Mouse (Mus musculus) adrenal gland, postnatal 4 days (tissue): Measurements from ENCODE around the gene Txndc16. TPM values are rescaled to one million over a fixed set of nuclear protein-coding genes. Genes with fewer than 3 reads are reported as not detected.

Source experiments
- DNase-seq, 2 experiments: peaks; one replicate each; pipeline ENCODE4 v3.0.0; 2021 to 2022; ENCODE audit warnings: low spot score in 2 of 2, mixed read lengths in 2 of 2
- long read RNA-seq, 2 experiments: library from polyadenylated mRNA; stranded (forward); transcript quantifications; one replicate each; pipeline ENCODE4 v2.0.0; 2021
- total RNA-seq, 2 experiments: library from RNA; stranded (reverse); gene quantifications; 2 replicates each; pipeline ENCODE4 v1.2.3; 2021

The Txndc16 gene
- 10 to 100 TPM; 32.7 to 36.7 TPM for total RNA-seq
- long read RNA-seq, experiment 1, full-length matches to known transcripts = 7 of 11 reads
- long read RNA-seq, experiment 1, partial matches to known transcripts = 0 of 11 reads
- long read RNA-seq, experiment 1, other reads (novel, unspliced or antisense) = 4 of 11 reads
- long read RNA-seq, experiment 2, full-length matches to known transcripts = 9 of 24 reads
- long read RNA-seq, experiment 2, partial matches to known transcripts = 3 of 24 reads
- long read RNA-seq, experiment 2, other reads (novel, unspliced or antisense) = 12 of 24 reads

DNA sequence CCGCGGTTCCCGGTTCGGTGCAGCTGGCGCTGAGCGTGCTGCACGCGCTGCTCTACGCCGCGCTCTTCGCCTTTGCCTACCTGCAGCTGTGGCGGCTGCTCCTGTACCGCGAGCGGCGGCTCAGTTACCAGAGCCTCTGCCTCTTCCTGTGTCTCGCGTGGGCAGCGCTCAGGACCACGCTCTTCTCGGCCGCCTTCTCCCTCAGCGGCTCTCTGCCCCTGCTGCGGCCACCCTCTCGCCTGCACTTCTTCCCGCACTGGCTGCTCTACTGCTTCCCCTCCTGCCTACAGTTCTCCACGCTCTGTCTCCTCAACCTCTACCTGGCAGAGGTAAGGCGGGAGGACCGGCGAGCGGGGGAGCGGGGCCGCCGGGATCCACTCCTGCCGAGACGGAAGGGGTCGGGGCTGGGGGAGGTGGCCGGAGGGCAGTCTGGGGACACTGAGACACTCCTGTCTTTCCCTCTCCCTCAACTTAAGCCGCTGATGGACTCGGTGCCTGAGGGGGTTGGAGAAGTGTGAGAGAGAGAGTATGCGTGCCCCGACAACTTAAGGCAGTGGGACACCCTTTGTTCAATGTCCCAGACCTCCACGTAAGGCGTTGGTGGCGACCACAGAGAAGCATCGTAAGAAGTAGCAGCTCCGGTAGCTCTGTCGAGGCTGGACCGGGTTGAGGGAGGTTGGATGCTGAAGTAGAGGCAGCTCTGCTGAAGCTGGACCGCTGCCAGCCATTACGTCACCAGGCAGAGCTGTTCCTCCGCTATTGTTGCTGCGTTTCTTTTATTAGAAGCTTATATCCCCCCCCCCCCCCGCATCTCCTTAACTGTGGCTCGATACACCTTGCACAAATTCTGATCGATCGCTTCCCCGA lies at the start of gene Txndc16:
Gene Txndc16 (minus strand): TSS at position 239 of the 867 bp plus-strand sequence.
- DNase-seq = peak; percentile 26 to 36

DNA sequence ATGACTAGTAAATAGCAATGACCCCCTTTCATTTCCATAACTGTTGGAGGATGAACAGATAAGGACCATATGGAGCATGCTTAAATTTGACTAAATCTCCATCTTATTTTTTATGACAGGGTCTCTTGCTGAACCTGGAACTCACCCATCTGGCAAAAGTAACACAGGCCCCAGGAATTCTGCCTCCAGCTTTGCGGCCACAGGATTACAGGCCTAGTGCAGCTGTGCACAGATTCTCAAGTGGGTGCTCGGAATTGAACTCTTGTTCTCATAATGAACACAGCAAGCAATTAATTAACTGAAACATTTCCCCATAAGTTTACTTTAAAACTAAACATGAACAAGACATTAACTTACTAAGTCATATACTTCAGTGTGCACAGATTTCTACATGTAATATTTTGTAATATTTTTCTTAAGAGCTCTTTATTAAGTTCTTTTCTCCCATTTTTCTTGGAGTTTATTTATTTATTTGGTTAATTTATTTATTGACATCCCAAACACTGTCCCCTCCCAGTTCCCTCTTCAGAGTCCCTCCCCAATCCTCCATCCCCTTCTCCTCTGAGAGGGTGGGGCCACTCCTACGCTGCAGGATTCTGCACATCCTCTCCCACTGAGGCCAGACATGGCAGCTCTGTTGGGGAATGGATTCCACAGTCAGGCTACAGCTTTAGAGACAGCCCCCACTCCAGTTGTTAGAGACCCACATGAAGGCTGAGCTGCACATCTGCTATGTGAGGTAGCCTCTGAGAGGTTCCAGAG lies 43.9 kb upstream of the Txndc16 start:
- no peak for DNase-seq

DNA sequence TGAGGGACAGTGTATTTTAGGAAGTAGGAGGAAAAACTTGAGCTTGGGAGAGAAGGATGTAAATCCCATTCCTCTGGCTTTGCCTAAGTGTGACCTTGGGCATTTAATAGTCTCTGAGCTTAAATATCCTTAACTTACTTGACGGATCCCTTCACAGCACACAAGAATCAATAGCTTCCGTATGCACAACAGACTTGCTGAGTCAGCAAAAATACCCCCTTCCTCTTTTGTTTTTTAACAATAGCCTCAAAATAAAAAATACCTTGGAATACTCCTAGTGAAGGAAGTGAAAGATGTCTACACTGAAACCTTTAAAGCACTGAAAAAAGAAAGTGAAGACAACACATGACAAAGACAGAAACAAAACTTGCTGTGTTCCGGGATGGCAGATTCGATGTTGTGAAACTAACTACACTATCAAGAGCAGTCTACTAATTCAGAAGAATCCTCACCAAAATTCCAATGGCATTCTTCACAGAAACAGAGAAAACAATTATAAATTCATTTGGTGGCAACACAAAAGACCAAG lies 31.5 kb upstream of the Txndc16 start:
- DNase-seq = no peak

DNA sequence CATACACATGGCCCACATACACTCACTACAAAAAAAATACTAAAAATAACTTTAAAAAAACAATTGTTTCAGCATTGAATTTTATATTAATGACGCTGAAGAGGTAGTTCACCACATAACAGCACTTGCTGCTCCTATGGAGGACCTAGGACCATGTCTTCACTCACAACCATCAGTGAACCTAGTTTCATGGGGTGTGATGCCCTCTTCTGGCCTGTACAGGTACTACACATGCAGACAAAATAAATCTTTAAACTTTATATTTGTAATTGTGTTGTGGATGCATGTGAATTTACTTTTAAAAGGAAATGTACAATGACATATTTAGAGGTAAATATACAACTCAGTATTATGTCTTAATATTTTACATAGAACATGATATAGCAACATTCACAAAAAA lies 21.5 kb upstream of the Txndc16 start:
- DNase-seq = no peak

DNA sequence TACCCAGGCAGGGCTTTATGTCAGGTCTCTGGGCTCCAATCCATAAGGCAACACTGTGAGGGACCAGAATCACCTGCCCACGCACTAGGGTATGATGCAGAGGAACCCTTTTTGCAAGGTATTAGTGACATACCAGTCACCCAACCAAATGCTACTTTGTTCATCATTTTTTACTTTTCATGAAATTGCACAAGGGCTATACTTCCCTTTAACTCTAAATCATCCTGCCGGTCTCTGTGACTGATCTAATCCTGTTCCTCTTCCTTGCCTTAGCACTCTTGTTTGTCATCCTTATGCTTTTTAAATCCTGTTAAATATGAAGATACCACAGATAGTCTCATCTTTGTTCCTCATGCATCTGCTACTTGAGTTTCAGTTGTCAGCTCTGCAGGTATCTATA lies 18.9 kb upstream of the Txndc16 start:
- no peak for DNase-seq

DNA sequence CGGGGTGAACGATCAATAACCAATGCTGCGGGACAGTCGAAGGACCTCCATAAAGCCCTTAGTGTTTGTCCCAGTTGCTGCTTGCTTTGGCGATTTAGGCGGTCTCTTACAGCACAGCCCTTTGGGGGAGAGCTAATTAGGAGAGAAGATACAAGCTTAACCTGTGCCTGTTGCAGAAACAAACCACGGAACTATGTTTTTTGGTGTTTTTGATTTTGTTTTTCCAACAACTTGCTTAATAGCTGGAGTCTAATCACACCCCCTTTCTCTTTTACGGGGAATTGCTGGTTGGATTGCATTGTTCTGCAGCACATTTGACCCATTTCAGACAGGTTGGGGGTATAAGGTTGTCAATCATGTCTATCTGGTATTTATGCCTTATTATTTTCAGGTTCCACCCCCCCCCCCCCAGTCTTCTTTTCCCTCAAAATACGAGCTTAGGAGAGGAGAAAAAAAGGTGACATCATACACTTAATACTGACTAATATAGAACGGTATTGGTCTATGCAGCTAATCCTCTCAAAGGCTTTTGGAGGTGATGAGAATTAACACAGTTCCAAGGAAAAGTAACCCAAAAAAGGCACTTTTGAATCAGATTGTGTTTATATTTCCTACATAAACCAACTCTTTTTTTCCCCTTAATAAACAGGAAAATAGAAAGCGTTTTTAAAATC lies 966 bp upstream of the Txndc16 start:
- no peak for DNase-seq

DNA sequence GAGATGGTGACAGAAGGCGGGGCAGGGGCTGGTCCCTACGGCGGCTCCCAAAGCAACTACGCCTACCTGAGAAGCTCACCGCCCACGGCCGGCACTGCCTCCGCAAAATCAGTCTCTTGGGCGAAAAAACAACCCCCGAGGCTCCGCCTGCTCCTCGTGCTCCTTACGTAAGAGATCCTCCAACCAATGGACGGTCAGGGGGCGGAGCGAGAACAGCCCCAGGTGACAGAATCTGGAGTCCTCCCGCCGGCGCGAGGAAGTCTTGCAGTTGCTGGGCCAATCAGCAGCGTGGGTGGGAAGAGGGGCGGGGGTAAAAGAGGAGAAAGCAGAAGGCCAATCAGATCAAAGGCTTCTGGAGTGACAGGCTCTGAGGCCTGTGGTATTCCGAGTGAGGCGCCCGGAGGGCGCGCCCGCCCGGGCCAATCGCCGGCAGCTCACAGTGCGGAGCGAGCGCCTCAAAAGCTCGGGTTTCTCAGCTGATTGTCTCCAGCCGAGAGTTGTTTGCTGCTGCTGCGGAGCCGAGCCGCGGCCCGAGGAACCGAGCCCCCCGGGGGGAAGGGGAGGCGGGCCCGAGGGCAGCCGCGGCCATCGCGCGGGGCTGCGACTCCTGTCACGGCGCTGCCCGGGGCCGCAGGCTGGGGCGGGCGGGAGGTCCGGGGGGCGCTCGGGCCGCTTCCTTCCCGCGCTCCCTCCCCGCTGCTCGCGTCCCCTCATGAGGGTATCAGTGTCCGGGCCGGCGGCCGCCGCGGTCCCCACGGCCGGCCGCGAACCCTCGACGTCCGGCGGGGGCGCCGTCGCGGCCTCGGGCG lies 643 bp downstream of the Txndc16 start, which contains the start of gene Gpr137c:
Gene Gpr137c (plus strand): TSS at position 437 of the 809 bp plus-strand sequence.
- DNase-seq = peak; percentile 83 to 96

DNA sequence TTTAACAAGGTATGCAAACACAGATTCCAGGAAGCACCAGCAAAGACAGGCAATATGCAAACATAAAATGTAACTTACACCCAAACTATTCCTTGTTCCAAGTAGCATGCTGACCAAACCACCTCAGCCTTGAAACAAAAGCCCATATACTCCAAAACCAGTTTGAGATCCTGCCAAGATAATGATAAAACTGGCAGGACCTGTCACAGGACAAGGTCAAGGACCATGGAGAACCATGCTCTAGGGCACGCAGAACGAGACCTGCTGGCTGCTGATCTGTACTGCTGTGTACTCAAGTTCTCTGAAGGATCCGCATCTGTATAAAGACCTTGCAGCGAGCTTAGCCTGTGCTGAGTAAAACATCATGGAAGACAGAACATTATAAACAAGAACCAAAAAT lies 2.4 kb downstream of the Txndc16 start:
- DNase-seq = no peak

DNA sequence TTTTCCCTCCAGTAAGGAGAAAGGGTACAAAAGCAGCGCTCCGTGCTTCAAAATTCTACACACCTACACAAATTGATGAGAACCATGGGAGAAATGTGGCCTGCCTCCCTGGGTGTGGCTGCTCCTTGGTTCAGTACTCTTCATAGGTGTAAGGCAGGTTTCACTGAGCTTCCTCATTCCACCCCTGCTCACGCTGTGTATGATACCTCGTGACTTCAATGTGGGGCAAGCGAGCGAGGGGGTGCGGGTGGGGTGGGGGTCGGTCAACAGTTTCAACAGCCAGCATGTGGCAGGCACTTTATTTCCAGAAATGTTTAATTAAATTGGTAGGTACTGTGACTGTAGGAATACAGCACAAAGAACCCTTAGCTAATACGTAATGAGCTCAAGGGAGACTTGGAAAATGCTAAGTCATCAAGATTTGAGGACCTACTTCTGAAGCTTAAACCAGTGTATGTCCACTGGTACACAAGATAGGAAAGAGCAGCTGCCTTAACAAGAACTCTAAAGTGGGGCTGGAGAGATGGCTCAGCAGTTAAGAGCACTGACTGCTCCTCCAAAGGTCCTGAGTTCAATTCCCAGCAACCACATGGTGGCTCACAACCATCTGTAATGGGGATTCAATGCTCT lies 3.3 kb downstream of the Txndc16 start:
- DNase-seq = no peak

DNA sequence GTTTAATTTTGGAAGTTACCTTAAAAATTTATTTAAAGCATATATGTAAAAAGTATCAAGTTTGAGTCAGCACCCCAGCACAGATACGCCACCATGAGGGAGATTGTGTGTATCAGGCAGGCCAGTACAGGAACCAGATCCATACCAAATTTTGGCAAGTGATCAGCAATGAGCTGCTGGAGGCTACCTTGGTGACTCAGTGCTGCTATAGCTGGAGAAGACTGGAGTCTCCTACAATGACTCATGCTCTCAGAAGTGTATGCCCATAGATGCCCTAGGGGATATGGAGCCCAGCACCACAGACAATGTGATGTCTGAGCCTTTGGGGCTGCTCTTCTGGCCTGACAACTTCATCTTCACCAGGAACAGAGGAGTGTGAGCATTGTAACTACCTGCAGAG lies 8.7 kb downstream of the Txndc16 start:
- DNase-seq = no peak

DNA sequence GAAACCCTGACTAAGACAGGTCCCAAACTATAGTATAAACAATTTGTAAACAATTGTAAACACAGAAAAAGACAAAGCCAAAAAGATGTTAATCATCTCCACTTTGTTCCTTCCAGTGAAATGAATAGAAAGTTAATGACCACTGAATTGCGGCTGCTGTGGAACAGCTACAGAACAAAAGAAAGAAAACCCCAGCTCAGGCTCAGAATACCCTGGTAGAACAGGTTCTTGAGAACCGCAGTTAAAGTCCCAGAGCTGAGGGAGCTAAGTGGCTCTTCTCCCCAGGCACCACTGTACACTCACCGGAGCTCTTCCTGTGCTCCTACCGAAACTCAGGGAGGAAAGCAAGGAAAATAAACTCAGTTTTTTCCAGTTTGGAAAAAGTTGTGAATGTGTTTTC lies 9.4 kb downstream of the Txndc16 start:
- no peak for DNase-seq

DNA sequence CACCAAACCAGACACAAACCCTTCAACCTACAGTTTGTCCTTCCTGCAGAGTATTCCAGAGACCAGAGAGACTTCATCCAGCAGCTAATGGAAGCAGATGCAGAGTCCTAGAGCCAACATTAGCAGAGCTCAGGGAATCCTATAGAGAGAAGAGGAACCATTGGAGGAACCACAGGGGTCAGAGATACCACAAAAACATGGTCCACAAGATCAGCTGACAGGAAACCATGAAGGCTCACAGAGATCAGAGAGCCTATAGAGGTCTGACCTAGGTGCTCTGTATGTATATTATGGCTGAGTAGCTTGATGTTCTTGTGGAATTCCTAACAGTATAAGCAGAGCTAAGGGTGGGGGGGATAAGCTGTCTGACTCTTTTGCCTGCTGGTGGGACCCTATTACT lies 19.5 kb downstream of the Txndc16 start:
- DNase-seq = no peak

DNA sequence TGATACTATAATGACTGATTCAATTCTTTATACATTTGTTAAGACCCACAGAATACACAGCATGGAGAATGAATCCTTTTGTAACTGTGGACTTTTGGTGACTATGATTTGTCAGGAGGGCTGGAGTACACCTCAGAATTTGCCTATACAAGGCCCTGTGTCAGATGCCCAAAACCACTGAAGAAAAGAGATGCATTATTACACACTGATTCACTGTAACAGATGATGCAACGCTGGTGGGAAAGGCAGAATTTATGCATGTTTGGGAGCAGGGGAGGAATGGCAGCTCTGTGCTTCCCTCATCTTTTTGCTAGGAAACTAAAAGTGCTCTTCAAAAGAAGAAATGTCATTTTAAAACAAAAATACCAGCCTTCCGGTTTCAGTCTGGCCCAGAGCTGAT lies 29.1 kb downstream of the Txndc16 start:
- DNase-seq = no peak

DNA sequence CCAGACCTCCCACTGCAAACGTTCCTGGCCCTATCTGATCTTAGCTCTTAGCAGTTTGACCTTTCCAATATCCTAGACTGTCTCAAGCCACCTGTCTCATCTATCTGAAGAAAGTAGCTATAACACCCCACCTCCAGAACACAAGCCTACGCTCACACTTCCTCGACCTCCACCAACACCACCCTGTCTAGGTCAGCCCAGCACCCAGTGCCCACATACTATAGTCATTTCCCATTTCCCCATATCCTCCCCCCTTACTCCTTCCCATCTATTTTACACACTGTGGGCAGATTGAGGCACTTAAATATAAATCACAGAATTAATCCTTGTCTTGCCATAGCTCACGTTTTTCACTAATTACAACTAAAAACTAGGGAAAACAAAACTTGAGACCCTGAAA lies 38.5 kb downstream of the Txndc16 start:
- no peak for DNase-seq

DNA sequence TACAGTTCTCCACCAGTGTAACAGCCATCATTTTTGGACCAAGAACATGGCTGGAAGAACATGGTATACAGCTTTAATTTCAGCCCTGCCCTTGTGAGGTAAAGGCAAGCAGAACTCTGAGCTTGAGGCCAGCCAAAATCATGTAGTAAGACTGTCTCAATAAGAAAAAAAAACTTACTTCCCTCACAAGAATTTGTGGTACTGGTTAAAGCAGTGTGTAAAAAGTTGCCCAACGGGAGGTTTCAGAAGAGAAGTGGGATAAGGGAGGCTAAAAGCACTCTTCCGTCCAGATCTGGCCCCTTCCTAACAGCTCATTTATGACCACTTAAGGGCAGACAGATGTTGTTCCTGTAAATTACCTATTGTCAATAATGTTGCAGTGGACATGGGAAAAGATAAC lies 40.5 kb downstream of the Txndc16 start:
- no peak for DNase-seq

DNA sequence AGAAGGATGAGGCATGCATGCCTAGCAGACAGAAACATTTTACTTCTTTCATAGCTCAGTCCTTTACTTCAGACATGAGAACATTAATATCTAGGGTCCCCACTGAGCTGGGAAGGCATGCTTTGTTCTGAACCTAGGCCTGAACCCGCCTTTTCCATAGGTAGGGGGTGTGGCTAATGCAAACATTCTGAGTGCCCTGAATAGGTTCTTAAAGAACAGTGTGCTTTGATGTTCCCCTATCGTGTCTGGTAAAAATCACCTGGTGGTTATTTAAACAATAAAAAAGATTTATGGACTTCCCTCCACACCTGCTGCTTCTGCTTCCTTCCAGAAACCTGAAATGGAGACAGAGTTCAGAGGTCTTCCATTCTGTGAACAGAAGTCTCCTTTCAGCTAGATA lies 40.9 kb downstream of the Txndc16 start:
- DNase-seq = no peak

DNA sequence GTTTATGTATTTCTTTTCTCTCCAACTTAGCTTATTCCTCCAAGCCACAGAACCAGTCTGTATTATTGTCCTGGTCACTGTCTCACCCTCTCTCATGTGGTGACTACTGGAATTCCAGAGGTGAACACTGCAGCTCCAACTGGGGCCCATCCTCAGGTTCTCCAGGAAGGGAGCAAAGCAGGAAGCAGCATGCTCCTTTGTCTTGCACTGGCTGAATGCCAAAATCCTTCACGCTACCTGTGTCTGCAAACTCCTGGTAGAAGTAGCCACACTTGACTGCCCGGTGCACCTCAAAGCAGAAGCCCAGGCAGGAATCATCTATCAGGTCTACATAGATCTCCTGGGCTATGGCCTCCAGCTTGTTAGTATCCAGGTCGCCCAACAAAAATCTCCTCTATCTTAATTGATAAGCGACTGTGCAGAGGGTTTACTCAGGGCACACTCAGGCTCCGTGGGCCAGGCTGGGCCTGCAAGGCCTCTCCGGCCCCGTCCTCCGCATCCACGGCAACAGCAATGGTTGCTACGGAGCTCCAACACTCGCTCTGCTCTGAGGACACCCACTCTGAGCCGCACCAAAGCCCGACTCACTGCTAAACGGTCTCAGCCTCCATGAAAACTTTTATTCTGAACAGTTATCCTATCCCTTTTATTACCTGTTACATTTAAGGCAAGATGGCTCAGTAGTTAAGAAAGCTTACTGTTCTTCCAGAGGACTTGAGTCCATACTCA lies 45.0 kb downstream of the Txndc16 start:
- DNase-seq = no peak

DNA sequence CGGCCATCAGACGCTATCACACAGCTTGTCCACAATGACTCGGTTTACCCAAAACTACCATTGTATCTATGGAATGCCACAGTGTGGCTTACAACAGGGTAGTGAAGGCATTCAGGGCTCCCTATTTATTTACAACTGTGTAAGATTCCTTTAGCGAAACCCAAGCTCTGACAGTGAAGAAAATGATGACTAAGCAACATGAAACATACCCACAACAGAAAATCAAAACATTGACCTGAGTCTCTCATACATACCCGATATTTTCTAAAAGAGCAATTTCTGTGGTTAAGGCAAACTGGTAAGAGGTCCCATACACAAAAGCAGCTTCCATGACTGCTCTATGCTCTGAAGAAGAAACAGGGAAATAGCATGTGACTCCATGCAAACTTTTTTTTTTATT lies 47.9 kb downstream of the Txndc16 start:
- DNase-seq = no peak

DNA sequence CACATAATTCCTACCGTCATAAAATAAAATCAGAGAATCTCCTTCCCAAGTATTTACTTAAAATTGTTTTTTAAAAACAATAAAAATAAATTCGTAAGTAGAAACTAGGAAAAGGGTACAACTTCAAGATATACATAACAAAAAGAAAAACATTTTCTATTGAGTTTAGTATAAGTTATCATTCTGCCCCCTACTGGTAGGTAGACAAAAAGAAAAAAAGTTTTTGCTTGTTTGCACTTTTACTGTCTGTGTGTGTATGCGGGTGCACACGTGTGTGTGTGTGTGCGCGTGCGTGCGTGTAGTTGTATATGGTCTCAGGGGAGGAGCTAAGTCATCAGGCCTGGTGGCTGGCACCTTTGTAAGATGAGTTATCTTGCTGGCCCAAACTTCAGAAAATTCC lies 52.8 kb downstream of the Txndc16 start:
- no peak for DNase-seq
